Mouse (Mus musculus) kidney, postnatal 36 days (tissue): ENCODE data around the gene Fgf12.

ENCODE experiments used
- DNase-seq, 2 experiments: peaks; one replicate each; pipeline ENCODE4 v3.0.0; 2021 to 2022; ENCODE audit warnings: mixed read lengths in 2 of 2

Gene Fgf12

GRCm38 (mm10) chr16:28752638-28753118, at the start of gene Fgf12:
Fgf12 (minus strand) TSS chr16:28753068.
- no peak for DNase-seq

- peak; percentile 18 to 59 for DNase-seq
Measured at GRCm38 (mm10) chr16:28793115-28793514, 40.2 kb upstream of the Fgf12 start.

DNA sequence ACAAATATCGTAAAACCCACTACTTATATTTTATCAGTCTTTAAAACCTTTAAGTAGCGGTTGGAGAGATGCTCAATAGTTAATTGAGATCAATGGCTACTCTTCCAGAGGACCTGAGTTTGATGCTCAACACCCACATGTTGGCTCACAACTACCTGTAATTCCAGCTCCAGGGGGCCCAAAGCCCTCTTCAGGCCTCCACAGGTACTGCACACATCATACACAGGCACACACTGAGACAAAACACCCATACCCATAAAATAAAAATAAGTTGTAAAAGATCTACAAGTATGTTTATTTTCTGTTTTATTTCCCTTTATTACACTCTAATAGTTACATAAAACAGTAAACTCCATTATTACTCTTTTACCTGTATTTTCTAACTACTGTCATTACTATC, 17.4 kb upstream of the Fgf12 start:
- DNase-seq: no peak

DNA sequence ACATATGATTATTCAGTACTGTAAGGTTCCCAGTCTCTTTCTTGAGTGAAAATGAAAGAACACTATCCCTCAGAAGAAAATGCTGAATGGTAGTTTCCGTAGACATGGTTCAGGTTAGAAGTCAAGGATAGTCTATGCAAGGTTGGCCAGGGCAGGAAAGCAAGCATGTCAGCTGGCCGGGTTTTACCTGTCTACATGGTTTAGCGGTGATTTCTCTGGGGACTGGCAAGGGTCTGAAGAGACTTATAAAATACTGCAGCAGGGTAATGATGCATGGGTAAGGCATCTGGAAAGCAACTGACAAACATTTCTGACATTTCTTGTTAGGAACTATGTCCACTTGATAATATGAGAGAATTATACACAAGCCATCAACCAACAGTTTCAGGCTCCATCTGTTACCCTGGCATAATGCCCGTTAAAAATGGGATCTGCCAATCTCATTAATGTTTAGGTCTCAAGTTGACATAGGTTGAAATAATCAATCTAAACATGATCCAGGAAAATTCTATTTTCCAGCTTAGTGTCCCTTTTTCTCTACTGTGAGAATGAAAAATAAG, 8.6 kb upstream of the Fgf12 start:
- no peak for DNase-seq

- peak; percentile 6 to 47 for DNase-seq
Measured at GRCm38 (mm10) chr16:28753124-28753917, 453 bp upstream of the Fgf12 start.

- no peak for DNase-seq
Measured at GRCm38 (mm10) chr16:28734461-28734860, 18.4 kb downstream of the Fgf12 start.

DNA sequence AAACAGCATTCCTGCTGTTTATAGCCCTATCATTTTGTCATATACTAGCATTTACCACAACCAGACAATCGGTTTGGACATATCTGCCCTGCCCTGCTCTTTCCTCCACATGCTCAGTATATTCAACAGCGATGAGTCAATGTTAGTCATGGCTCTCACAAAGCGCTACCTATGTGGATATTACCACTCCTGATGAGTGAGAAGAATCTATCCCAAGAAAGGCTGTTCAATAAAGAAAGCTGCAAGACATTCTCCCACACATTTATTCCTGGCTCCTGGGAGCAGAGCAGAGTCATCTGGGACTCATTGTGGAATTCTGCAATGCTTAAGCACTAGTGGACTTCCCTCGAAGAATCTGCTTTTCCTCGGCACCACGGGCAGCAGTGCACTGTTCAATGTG, 26.1 kb downstream of the Fgf12 start:
- no peak for DNase-seq

DNA sequence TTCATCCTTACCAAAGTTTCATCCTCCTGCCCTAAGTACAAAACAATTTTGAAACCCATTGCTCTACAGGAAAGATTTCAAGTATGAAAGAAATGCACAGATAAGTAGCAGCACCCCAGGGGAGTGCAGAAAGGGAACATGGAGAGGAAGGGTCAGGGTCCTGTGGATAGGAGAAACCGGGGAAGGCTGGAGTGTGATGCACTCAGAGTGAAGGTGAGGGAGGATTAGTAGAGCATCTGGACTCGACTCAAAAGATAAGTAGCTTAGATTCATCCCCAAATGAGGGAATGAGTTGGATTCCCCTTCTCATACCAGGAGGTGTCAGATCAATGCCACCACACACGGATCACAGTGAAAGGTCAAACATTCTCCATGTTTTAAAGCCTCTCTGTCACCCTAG, 46.2 kb downstream of the Fgf12 start:
- DNase-seq: no peak

GRCm38 (mm10) chr16:28700346-28700745, 52.5 kb downstream of the Fgf12 start:
- DNase-seq: no peak

GRCm38 (mm10) chr16:28696851-28697250, 56.0 kb downstream of the Fgf12 start:
- DNase-seq: no peak

- DNase-seq: no peak
Measured at GRCm38 (mm10) chr16:28694113-28694899, 58.6 kb downstream of the Fgf12 start.

DNA sequence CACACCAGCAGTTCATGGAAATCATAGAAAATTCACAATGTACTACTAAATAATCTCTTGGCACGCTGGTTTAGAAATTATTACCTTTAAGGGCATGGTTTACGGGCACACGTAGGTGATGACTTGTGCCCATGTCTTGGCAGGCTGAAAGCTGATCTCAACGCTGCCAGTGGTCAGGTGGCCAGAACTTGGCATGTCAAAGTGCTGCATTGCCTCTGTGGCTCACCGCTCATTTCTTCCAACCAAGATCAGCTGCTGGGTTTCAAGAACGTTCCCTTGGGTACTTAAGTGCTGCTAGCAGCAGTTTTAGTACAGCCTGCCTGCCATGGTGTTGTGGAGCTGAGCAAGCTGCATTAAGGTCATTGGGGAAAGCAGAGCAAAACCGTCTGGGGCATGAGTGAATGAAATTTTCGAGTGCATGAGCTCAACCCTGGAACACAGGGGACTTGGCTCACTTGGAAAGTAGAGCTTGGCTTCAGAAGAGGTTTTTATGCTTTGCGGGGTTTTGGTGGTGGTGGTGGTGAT, 63.9 kb downstream of the Fgf12 start:
- DNase-seq: no peak

- no peak for DNase-seq
Measured at GRCm38 (mm10) chr16:28681625-28682024, 71.2 kb downstream of the Fgf12 start.

- no peak for DNase-seq
Measured at GRCm38 (mm10) chr16:28668815-28669347, 84.0 kb downstream of the Fgf12 start.

- no peak for DNase-seq
Measured at GRCm38 (mm10) chr16:28652640-28653039, 100.2 kb downstream of the Fgf12 start.

- no peak for DNase-seq
Measured at GRCm38 (mm10) chr16:28650589-28650988, 102.3 kb downstream of the Fgf12 start.

DNA sequence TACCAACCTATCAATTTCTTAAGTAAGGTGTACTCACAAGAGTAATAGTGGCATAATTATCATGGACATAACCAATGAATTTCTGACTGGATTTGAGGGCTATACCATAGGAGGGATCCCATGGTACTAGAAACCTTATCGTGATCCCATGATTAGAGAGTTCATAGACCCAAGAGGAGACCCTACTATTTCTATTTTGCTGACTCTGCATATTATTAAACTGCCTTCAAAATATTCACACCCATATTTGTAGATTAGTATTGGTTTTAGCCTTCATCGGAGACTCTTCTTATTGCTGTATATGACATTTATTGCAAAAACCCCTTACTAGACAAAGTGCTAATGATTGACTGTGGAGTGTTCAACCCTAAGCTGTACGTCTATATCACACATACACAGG, 107.8 kb downstream of the Fgf12 start:
- no peak for DNase-seq

GRCm38 (mm10) chr16:28631721-28632120, 121.1 kb downstream of the Fgf12 start:
- DNase-seq: no peak

DNA sequence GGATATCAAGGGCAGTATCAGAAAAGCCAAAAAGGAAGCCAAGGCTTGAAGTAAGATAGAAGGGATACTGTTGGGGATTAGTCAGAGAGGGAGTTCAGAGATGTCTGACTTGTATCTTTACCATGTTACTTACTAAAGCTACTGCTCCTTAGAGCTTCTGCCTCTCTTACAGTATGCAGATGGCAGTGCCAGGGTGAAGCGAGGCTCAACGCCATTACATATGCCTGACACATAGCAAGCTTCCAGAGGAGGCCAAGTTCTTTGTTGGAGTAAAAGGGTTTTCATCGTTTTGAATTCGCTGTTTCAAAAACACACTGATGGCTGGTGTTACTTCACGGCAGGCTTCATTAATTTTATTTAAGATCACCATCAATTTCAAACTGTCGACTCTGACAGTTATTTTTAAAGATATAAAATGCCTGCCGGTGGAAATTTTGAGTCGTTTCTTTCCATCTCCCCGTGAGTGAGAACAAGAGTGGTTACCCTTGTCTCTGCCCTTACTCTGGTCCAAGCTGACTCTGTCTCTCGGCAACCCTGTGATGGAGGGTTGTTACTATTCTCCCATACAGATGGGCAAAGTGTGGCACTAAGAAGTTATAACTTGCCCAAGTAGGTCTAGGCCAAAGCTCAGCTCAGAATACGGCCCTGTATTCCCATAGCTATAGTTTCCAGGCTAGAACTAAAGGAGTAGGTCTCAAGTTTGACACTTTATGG, 121.9 kb downstream of the Fgf12 start:
- no peak for DNase-seq

DNA sequence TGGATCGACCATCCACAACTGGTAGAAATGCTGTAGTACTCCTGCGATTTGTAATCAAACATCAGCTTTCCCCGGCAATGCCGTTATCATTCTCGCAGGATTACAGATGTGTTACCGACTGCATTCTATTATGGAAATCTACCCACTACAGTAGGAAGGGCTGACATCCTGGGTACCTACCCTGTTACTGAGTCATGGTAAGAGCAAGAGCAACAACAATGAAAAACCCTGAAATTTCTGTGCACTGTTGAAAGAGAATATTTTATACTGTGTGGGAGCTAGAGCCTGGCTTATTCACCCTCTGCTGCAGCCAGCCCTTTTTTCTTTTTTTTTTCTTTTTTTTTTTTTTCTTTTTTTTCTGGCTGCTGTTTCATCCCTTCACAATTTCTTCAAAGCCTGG, 126.6 kb downstream of the Fgf12 start:
- no peak for DNase-seq

DNA sequence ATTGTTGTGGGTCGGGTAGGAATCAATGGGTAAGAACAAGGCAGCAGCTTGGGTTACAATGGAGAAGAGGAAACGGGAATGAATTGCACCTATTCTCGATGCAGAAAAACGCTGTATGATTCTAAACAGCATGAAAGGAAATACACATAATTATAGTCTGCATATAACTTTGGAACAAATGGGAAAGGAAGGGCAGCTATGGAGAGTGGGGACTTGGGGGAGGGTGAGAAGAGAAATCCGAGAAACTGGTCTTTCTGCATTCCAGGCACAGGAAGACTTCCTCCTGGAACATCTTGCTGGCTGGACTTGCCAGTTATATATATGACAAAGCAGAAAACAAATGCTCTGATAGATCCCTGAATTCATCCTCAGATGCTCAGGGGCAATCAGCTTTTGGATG, 127.2 kb downstream of the Fgf12 start:
- DNase-seq: no peak

GRCm38 (mm10) chr16:28614412-28614811, 138.5 kb downstream of the Fgf12 start:
- no peak for DNase-seq
